Mouse (Mus musculus): ENCODE results near the gene Klhl41.
A peak's percentile ranks its signal among the peaks of the same experiment; 100 is the strongest.

The Klhl41 gene

GRCm38 (mm10) chr2:69683036-69683805 lies 13.3 kb downstream of the Klhl41 start:
- DNase-seq = no peak

GRCm38 (mm10) chr2:69684488-69684887 lies 14.6 kb downstream of the Klhl41 start:
- DNase-seq = no peak

- no peak for DNase-seq
Observed at GRCm38 (mm10) chr2:69690214-69690613, 20.3 kb downstream of the Klhl41 start.

DNA sequence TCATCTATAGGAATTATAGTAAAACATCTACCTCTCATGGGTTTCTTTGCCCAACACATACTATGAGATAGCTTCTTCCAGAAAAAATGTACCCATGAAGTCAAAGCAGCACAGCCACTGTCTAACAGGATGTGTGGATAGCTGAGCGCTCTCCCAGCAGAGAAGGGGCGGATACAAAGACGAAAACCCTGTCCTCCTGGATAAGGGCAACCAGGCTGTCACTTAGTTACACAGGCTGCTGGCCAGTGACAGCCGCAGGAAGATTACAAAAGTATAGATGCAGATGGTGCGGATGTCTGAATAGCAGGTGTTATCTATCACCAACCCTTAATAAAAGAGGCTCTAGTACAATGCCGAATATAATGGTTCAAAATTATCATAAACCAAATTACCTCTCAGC lies 20.9 kb downstream of the Klhl41 start:
- no peak for DNase-seq

DNA sequence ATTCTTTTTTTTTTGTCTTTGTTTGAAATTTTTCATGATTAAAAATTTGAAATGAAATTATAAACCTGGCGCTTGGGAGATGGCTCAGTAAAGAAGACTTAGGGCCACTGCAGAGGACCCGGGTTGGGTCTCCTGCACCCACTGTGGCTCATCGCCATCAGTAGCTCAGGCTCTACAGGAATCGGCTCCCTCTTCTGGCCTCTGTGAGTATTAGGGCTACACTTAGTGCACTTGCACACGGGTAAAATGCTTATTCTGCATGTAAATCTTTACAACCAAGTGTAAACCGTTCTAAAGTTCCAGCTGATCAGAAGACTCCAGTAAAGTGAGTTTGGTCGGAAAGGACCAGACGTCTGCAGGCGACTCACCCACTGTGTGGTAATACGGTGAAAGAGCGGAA lies 23.6 kb downstream of the Klhl41 start:
- no peak for DNase-seq

- no peak for DNase-seq
Observed at GRCm38 (mm10) chr2:69700446-69700845, 30.5 kb downstream of the Klhl41 start.

DNA sequence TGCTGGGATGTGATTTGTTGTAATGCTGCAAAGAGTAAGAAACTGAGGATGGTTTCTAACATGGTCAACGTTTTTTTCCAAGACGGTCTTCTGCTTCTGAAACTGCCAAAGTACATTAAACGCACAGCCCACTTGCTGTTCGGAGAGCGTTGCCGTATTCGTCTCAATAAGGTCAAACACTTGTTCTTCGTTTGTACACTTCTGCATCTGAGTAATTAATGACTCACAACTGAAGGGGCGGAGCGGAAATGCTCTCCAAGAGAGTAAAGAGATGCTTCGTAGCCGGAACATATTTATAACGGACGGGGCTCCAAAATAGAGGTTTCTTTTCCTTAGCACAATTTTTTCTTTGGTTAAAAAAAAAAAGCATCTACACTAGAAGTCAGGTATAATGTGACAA lies 42.3 kb downstream of the Klhl41 start:
- DNase-seq = peak in 1 of 2 experiments; percentile 6

- peak; percentile 91 to 95 for DNase-seq
Observed at GRCm38 (mm10) chr2:69712981-69713625, 43.2 kb downstream of the Klhl41 start, which contains the start of gene Fastkd1. TSS of gene Fastkd1 (minus strand) at chr2:69713516.

DNA sequence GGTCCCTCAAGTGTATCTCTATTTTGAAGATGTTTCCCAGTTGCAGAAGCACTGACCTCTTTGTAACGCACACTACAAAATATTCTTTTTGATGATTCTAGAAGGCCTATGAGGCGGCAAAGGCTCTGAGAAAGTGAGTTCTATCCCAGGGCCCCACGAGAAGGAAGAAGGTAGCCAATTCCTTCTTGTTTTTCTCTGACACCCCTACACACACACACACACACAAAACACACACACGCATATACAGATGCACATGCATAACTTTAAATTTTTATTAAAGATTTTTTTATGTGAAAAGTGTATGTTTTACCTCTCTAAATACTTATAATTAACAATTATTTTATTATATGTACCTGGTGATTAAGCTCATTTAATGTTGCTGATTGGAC lies 43.7 kb downstream of the Klhl41 start:
- no peak for DNase-seq

DNA sequence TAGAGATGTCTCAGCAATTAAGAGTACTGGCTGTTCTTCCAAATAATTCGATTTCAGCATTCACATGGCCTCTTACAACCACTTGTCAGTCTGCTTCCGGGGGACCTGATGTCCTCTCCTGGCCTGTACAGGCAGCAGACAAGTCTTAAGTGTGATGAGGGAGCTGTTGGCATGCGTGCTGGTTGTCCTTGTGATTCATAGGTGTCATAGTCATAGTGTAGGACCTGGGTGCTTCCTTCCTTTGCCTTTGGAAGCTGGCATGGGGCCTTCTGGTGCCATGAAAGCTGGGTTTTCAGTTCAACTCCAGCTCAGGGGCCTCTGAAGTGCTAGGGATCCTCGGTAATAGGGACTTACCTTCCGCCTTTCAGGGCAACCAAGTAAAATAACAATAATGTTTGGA lies 44.2 kb downstream of the Klhl41 start:
- no peak for DNase-seq

DNA sequence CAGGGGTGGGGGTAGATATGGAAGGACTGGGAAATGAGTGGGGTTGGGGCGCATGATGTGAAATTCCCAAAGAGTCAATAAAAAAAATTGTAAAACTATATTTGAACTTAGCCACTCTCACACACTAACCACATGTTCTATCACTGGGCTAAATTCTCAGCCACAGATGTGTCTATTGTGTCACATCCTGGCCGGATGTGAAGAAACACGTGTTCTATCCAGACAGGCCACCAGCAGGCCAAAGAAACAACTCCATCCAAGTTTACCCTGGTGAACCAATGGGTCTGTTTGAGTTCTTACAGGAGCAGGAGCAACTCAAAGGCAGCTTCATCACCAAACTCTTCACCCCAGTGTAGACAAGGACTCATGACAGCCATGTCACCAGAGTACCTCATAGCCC lies 46.6 kb downstream of the Klhl41 start:
- DNase-seq = no peak

DNA sequence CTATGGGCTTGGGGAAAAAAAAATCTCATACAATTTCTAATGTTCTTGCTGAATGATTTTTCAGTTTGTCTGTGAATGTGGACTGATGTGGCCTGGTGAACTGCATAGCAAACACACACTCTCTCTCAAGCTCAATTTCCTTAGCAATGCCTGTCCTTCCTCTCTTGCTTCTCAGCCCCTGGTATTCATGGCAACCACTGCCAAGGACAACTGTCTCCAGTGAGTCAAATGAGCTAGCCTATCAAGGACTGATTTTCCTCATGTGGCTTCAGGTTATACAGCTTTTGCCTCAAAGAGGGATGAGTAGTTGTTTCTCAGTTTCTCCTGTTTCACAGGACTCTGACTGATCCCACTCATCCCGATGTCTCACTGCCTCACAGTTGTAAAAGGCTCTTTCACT lies 49.2 kb downstream of the Klhl41 start:
- no peak for DNase-seq

GRCm38 (mm10) chr2:69722273-69722649 lies 52.3 kb downstream of the Klhl41 start, which contains the start of gene Ppig:
TSS of gene Ppig (plus strand) at chr2:69722545.
- no peak for DNase-seq

DNA sequence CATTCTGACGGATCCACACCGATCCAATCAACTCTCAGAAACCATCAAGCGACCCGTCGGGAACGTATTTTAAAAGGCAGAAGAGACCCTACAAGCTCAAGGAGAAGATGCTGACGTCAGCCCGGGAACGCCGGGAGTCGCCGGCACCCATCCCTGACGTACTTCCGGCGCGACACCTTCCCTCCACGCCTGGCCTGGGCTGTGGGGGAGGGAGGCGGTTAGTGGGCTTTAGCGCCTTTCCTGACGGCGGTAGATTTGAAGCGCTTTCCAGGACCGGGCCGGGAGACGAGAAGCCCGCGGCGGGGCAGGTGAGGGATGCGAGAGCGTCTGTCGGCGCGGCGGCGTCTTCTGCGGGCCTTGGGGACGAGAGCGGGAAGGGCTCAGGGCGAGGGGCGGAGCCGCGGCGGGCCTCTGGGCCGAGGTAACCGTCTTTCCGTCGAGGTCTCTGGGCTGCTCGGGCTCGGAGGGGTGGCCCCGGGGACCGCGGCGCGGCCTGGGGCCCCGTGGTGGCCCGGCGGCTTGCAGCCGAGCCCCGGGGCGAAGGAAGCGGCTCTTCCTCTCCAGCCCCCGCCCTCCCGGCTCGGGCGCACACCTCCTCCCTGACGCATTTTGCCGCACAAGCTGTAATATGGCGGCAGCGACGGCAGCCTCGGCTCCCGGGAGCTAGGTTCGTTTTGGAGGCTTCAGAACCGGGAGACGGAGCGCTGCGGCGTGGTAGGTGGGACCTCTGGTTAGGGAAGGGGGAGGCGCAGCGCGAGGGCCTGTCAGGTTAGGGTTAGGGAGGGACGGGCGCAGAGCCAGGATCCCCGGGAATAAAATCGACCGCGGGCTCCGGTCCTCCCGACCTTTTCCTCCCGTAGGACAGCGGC lies 53.0 kb downstream of the Klhl41 start:
- peak; percentile 96 to 97 for DNase-seq

DNA sequence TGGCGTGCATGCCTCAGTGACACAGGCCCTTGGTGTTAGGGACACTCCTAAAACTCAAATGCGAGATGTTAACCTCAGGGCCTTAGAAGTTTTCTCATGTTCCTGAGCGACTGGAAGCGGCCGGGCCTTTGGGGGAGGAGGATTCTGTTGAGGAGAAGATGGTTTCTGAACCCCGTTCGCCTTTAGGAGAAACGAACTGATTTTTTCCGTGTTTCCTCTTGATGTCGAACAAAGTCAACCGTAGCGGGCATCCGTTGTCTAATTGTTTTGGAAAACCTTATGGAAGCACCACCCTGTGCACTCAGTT lies 53.6 kb downstream of the Klhl41 start:
- DNase-seq = no peak

Measured in kidney, postnatal 25 days (tissue).